Mouse (Mus musculus): ENCODE measurements around the gene Pla2g5.
A peak's percentile ranks its signal among the peaks of the same experiment; 100 is the strongest.
"Not testable (repeated sequence)": the region's sequence is repeated elsewhere in the genome, so short reads cannot be mapped to it uniquely, and the experiment has no call there.

Pla2g5 gene

GRCm38 (mm10) chr4:138863344-138863998, at the start of gene Pla2g5:
TSS of gene Pla2g5 (minus strand) at chr4:138863482.
- DNase-seq (ENCODE audit: low spot score in 2 of 2): no peak

- DNase-seq (ENCODE audit: low spot score in 2 of 2): no peak
These were observed 42.5 kb upstream of the Pla2g5 start for GRCm38 (mm10) chr4:138905624-138906337.

GRCm38 (mm10) chr4:138899361-138899760, 36.1 kb upstream of the Pla2g5 start:
- DNase-seq (ENCODE audit: low spot score in 2 of 2): no peak

GRCm38 (mm10) chr4:138893789-138894188, 30.5 kb upstream of the Pla2g5 start:
- not testable (repeated sequence) for DNase-seq (ENCODE audit: low spot score in 2 of 2)

- no peak for DNase-seq (ENCODE audit: low spot score in 2 of 2)
These were observed 29.4 kb upstream of the Pla2g5 start for GRCm38 (mm10) chr4:138892655-138893054.

GRCm38 (mm10) chr4:138889635-138890034, 26.4 kb upstream of the Pla2g5 start:
- no peak for DNase-seq (ENCODE audit: low spot score in 2 of 2)

GRCm38 (mm10) chr4:138889165-138889564, 25.9 kb upstream of the Pla2g5 start:
- DNase-seq (ENCODE audit: low spot score in 2 of 2): no peak

GRCm38 (mm10) chr4:138884261-138884660, 21.0 kb upstream of the Pla2g5 start:
- DNase-seq (ENCODE audit: low spot score in 2 of 2): peak; percentile 73 to 88

GRCm38 (mm10) chr4:138882179-138882578, 18.9 kb upstream of the Pla2g5 start:
- no peak for DNase-seq (ENCODE audit: low spot score in 2 of 2)

GRCm38 (mm10) chr4:138880811-138881584, 17.7 kb upstream of the Pla2g5 start:
- no peak for DNase-seq (ENCODE audit: low spot score in 2 of 2)

GRCm38 (mm10) chr4:138879808-138880207, 16.5 kb upstream of the Pla2g5 start:
- no peak for DNase-seq (ENCODE audit: low spot score in 2 of 2)

GRCm38 (mm10) chr4:138878783-138879182, 15.5 kb upstream of the Pla2g5 start:
- DNase-seq (ENCODE audit: low spot score in 2 of 2): no peak

GRCm38 (mm10) chr4:138877731-138878130, 14.4 kb upstream of the Pla2g5 start, which contains the start of gene Pla2g2e:
TSS of gene Pla2g2e (plus strand) at chr4:138877942.
- DNase-seq (ENCODE audit: low spot score in 2 of 2): no peak

GRCm38 (mm10) chr4:138875986-138876385, 12.7 kb upstream of the Pla2g5 start:
- no peak for DNase-seq (ENCODE audit: low spot score in 2 of 2)

- DNase-seq (ENCODE audit: low spot score in 2 of 2): not testable (repeated sequence)
These were observed 12.0 kb upstream of the Pla2g5 start for GRCm38 (mm10) chr4:138875275-138875674.

GRCm38 (mm10) chr4:138873864-138874263, 10.6 kb upstream of the Pla2g5 start, which contains the start of gene Gm13030:
TSS of gene Gm13030 (minus strand) at chr4:138873964.
- DNase-seq (ENCODE audit: low spot score in 2 of 2): no peak

- DNase-seq (ENCODE audit: low spot score in 2 of 2): no peak
These were observed 5.4 kb upstream of the Pla2g5 start for GRCm38 (mm10) chr4:138868666-138869065.

GRCm38 (mm10) chr4:138866413-138866812, 3.1 kb upstream of the Pla2g5 start:
- peak in 1 of 2 experiments; percentile 81 for DNase-seq (ENCODE audit: low spot score in 2 of 2)

- DNase-seq (ENCODE audit: low spot score in 2 of 2): no peak
These were observed 2.7 kb upstream of the Pla2g5 start for GRCm38 (mm10) chr4:138865991-138866390.

- no peak for DNase-seq (ENCODE audit: low spot score in 2 of 2)
These were observed 1.8 kb upstream of the Pla2g5 start for GRCm38 (mm10) chr4:138865092-138865491.

GRCm38 (mm10) chr4:138859728-138860127, 3.6 kb downstream of the Pla2g5 start:
- peak; percentile 64 to 69 for DNase-seq (ENCODE audit: low spot score in 2 of 2)

GRCm38 (mm10) chr4:138859245-138859644, 4.0 kb downstream of the Pla2g5 start:
- no peak for DNase-seq (ENCODE audit: low spot score in 2 of 2)

All from frontal cortex, postnatal 14 days (tissue).